Mouse (Mus musculus) liver, adult 2 months (tissue): Measurements from ENCODE around the gene Mageh1. TPM values are rescaled to one million over a fixed set of nuclear protein-coding genes. Genes with fewer than 3 reads are reported as not detected.
"Not testable (repeated sequence)": the region's sequence is repeated elsewhere in the genome, so short reads cannot be mapped to it uniquely, and the experiment has no call there.

ENCODE experiments used
- DNase-seq: peaks from one replicate; pipeline ENCODE4 v3.0.0-alpha.2; 2011; ENCODE audit warnings: low read depth, low spot score; ENCODE audit errors: extremely low read depth
- H3K27ac ChIP-seq: fragments of 200-500 bp; replicated peaks from 2 replicates; pipeline ENCODE4 v1.5.1; 2012; ENCODE audit warnings: low read depth, mild to moderate bottlenecking, control low read depth, inconsistent platforms, low read length; ENCODE audit not compliant: insufficient read depth
- H3K27me3 ChIP-seq: fragments of 200-500 bp; 2 replicates; pipeline ENCODE4 v1.6.1; 2012; ENCODE audit warnings: mild to moderate bottlenecking, moderate library complexity, low read length, inconsistent platforms; ENCODE audit not compliant: control insufficient read depth, insufficient read depth
- H3K36me3 ChIP-seq: fragments of 200-500 bp; 2 replicates; pipeline ENCODE4 v1.6.1; 2012; ENCODE audit warnings: low read length, inconsistent platforms; ENCODE audit not compliant: control insufficient read depth, insufficient read depth
- H3K4me1 ChIP-seq: fragments of 200-500 bp; 2 replicates; pipeline ENCODE4 v1.6.1; 2011; ENCODE audit warnings: low read length; ENCODE audit not compliant: control insufficient read depth, insufficient read depth
- H3K4me3 ChIP-seq: fragments of 200-500 bp; 2 replicates; pipeline ENCODE4 v1.5.1; 2011; ENCODE audit warnings: low read depth, mild to moderate bottlenecking, control low read depth, low read length, moderate library complexity; ENCODE audit not compliant: insufficient read depth
- H3K79me2 ChIP-seq: fragments of 200-500 bp; 2 replicates; pipeline ENCODE4 v1.6.1; 2012; ENCODE audit warnings: inconsistent platforms, mild to moderate bottlenecking, low read length, moderate library complexity; ENCODE audit not compliant: control insufficient read depth, insufficient read depth
- H3K9ac ChIP-seq: fragments of 200-500 bp; 2 replicates; pipeline ENCODE4 v1.6.1; 2012; ENCODE audit warnings: low read depth, mild to moderate bottlenecking, control low read depth, inconsistent platforms, low read length
- CTCF ChIP-seq: fragments of 200-500 bp; IDR thresholded peaks from 2 replicates; pipeline ENCODE4 v1.5.1; 2011; ENCODE audit warnings: low read depth, low read length, control low read depth
- POLR2A ChIP-seq: fragments of 200-500 bp; IDR thresholded peaks from 2 replicates; pipeline ENCODE4 v1.6.1; 2011; ENCODE audit warnings: low read length, control low read depth; ENCODE audit not compliant: insufficient read depth; ENCODE audit errors: extremely low read depth
- WGBS: fragments of 180-500 bp; shearing (Covaris S2); methylation state at CpG from one replicate; pipeline ENCODE4 v1.1.7; 2018; 5-methylcytosine and 5-hydroxymethylcytosine counted together
- polyA plus RNA-seq: library from polyadenylated mRNA; depleted of rRNA; stranded (reverse); fragments of >200 nt; gene quantifications from 2 replicates; pipeline ENCODE4 v1.2.3, GENCODE M21; 2012; rRNA removed
- total RNA-seq: library from RNA; depleted of rRNA; stranded (reverse); fragments of >200 nt; gene quantifications from 2 replicates; pipeline ENCODE4 v1.2.3, GENCODE M21; 2014; rRNA removed

Mageh1 gene
- total and polyA plus RNA-seq, 2 experiments = 1.4 to 4.4 TPM

DNA sequence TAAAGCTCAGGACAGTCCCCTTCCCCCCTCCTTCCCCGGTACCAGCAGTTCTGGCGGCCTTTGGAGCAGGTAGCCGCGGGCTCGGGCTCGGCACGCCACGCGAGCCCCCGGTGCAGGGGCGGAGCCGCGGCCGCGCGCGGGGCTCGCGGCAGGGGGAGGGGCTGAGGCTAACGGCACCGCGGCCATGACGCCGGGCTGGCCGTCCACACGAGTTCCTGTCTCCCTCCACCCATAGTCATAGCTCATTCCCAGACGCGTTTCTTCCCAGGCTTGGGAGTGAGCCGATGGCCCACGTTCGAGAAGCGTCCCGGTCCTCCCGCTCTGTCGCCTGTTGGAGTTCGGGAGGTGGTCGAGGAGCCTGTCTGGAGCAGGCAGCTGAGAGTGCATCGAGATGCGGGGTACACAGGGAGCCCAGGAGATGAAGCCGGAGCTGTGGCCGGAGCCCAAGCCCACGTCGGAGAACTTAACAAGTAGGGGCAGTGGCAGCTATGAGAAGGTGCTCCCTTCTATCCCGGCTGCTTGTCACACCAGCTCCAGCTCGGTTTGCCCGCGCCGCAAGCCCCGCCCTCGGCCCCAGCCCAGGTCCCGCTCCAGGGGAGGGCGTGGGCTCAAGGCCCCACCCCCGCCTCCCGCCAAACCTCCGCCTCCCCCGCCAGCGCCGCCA is 30.2 kb downstream of the Mageh1 start:
- DNase-seq = peak; percentile 18
- TF ChIP-seq CTCF = no peak
- TF ChIP-seq POLR2A = no peak
- Histone ChIP-seq H3K9ac (peak overlapping the region; percentile 68), H3K36me3 (no peaks in the 10 kb centered on the region), H3K79me2 (no peaks in the 10 kb centered on the region), H3K27ac (peak overlapping the region; percentile 37), H3K4me3 (peak overlapping the region; percentile 99), H3K4me1 (no peaks in the 10 kb centered on the region), H3K27me3 (no peaks in the 10 kb centered on the region)
- 0% methylated on average over 42 of the region's 58 CpGs for WGBS

DNA sequence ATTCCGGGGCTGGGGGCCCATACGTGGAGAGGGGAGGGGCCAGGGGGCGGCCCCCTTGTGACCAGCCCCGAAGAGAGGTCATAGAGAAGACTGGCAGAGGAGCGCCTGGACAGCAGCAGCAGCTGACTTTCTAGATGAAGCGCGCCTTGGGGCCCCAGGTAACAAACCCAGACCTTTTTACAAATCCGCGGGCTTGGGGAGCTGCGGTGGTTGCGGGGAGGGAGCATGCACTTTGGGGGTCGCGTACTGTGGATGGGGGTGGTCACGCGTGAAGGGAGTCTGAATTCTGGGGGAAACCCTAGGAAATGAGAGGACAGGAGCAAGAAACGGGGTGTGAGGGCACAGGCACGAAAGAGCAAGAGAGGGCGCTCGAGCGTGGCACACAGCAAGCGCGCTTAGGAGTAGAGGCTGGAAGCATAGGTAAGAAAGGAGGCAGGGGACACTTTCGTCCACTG is 31.0 kb downstream of the Mageh1 start, which contains the start of gene Usp51:
Usp51 (plus strand) TSS at position 83 of the 455 bp plus-strand sequence.
- no peaks in the 10 kb centered on the region for H3K4me1 ChIP-seq
- H3K27ac ChIP-seq = peak within 1 kb of the TSS; percentile 37
- H3K4me3 ChIP-seq = peak within 1 kb of the TSS; percentile 99
- H3K9ac ChIP-seq = peak within 1 kb of the TSS; percentile 68
- no peaks in the 10 kb centered on the region for H3K79me2 ChIP-seq
- DNase-seq = peak; percentile 11
- no peaks in the 10 kb centered on the region for H3K36me3 ChIP-seq
- 2% methylated on average over 23 of the region's 23 CpGs for WGBS
- TF ChIP-seq CTCF = peak; percentile 45
- no peak for TF ChIP-seq POLR2A
- H3K27me3 ChIP-seq = no peaks in the 10 kb centered on the region

DNA sequence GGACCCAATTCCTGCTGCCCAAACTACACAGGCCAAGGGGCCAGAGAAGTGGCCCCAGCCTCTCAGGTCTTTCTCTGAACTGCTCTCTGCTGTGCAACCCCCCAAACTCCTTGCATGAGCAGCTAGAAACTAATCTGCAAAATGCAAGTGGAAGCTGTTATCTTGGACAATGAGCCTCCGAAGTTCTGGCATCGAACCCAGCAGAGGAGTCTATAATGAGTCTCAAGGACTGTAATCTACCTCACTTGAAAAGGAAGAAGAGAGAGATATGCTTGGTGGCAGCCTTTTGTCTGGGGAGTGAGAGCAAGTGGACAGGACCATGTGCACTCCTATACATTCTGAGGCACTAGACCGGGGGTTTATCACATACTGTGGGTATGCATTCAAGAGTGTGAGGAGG is 41.3 kb downstream of the Mageh1 start:
- H3K9ac ChIP-seq, H3K4me1 ChIP-seq, H3K36me3 ChIP-seq, H3K4me3 ChIP-seq, H3K79me2 ChIP-seq, H3K27ac ChIP-seq, H3K27me3 ChIP-seq, DNase-seq: not testable (repeated sequence)
- WGBS = no CpG with 5 or more reads among the region's 3 CpGs

DNA sequence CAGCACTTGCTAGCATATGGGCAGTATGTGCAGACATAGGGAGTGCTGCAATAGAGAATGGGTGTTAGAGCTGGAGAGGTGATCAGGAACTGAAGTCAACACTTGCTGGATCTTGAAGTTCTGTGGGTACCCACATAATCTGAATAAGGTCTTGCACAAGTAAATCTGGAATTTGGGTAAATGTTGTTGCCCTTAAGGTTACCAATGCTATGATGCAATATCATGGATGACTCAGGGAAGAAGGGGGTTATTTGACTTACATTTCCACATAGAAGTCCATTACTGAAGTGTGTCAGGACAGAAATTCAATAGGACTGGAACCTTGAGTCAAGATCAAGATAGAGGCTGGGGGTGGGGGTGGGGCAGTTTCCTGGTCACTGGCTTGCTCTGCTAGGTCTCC is 47.5 kb downstream of the Mageh1 start:
- H3K36me3 ChIP-seq, H3K4me3 ChIP-seq, H3K27ac ChIP-seq, H3K9ac ChIP-seq, H3K27me3 ChIP-seq, DNase-seq, H3K79me2 ChIP-seq, H3K4me1 ChIP-seq: not testable (repeated sequence)

Other genes with a start within 250 kb of the Mageh1 start
- gene Usp51, start 31.1 kb downstream of the Mageh1 start, total RNA-seq = 0.07 TPM in 1 of 2 replicates, not detected in the other
- gene Usp51, start 31.1 kb downstream of the Mageh1 start, polyA plus RNA-seq = not detected in 2 replicates
- gene Foxr2, start 81.2 kb upstream of the Mageh1 start, total RNA-seq = not detected in 2 replicates
- gene Foxr2, start 81.2 kb upstream of the Mageh1 start, polyA plus RNA-seq = not detected in 2 replicates
- gene Rragb, start 102.4 kb upstream of the Mageh1 start, total RNA-seq = 0.47 and 0.83 TPM in 2 replicates
- 0.24 and 0.50 TPM in 2 replicates for gene Rragb, start 102.4 kb upstream of the Mageh1 start, polyA plus RNA-seq
- under 0.01 TPM in 1 of 2 replicates, not detected in the other for gene Klf8, start 199.9 kb upstream of the Mageh1 start, total RNA-seq
- gene Klf8, start 199.9 kb upstream of the Mageh1 start, polyA plus RNA-seq = not detected in 2 replicates